Mouse (Mus musculus): ENCODE data around the gene Tmem182.

Gene Tmem182

DNA sequence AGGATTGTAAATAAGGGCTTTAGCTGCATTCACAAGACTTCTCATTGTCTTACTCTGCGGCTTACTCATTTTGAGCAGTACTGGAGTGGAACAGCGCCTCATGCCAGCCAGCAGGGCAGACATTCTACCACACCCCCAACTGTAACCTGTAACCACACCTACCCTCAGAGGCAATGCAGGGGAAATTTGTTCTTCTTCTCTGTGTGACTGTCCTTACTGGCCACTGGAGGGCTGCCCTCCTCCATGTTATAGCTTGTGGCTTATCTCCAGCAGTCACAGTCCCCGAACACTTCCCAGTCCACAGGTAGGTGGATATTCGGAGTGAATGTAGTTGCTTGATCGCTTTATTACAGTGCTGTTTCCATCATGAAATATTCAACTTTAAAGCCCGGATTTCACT is 59.6 kb downstream of the Tmem182 start:
- no peak for DNase-seq (ENCODE audit: low read depth)

DNA sequence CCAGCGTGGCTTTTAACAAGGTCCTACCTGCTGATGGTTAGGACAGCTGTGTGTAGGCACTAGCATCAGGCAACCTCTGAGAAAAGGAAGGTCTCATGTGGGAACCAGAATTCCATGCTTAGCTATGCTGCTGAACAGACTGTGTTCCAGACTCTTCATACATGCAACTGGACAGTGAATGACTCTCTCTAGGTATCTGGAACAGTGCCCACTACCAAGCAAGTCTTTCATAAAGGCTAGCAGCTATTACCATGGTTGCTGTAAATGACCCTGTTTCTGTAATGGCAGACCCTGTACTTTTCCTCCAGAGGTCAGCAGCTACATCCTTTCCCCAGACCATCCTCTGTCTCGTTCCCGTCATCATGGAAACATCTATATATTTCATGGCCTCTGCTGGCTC is 61.7 kb downstream of the Tmem182 start:
- no peak for DNase-seq (ENCODE audit: low read depth)

DNA sequence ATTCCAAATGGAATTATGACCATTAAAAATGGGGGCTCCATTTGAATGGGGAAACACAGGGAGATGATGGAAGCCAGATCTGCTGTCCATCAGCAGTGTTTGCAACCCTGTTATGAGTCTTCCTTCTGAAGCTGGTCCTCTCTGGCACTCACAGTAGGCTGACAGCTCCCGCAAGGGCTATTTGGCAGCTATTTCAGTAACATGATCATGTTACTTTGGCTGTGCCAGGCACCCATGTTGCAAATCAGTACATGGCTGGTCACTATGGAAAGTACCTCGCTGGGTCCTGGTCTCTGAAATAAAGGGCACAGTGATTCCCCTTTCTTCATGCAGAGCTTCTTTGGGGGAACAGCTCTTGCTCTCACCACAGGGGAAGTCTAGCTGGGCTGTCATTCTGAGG is 62.2 kb downstream of the Tmem182 start:
- DNase-seq (ENCODE audit: low read depth) = no peak

DNA sequence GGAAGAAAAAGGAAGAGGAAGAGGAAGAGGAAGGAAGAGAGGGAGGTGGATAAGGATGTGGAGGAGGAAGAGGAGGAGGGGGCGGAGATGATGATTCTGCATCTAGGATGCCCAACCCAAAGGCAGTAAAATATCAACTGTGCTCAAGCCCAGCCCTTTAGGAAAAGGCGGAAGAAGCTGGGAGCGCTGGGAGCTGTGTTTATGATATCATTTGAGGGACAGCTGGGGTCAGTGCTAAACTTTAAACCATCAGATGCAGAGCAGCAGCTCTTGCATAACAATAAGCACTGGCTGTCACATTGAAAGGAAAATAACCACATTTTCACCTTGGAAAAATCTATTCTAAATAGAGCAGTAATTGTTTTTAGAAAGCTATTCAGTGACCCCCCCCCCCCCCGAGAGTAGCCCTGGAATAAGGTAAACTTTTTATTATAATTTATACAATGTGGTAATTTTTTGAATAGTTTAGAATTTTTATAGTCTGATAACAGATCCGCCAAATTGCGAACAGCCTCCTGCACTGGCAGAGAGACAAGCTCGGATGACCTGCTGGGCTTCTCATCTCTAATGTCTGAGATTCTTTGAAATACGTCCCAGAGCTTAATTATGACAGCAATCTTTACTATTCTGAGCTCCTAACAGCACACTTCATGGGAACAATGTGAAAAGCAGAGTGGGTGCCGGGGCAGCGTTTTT is 68.5 kb downstream of the Tmem182 start:
- DNase-seq (ENCODE audit: low read depth) = no peak

DNA sequence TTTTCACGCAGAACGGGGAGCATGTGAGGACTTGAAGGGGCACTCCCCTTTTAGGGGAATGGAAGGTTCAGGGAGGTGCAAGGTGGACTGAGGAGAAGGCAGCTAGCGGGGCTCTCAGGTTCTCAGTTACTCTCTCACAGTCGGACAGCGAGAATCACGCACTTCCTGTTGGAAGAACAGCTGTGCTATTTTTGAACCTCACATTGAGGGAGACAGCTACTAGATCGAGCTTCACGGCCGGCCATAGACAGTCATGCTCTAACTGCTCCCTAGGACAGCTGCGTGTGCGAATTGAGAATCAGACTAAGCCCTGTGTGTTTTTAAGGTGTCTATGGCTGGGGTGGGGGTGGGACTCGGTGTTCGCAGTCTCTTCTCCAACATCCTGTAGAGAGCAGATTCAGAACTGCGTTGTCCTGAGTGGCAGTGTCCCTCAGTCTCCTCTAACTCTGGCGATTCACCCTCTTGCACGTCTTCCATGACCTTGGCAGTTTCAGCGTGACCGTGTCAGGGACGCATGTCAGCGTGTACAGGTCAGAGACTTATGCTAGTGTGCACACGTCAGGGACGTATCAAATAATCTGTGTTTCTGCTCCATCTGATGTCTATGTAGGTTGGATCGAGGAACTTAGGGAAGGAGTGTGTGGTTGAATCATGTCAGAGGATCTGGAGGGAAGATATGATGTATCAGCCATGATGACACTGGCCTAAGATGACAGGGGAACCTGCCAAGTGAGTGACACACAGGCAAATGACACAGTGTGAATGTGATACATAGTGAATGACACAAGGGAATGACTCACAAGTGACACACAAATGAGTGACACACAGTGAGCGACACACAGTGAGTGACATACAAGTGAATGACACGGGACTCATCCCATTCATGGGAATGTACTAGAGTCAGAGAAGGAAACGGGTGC is 69.3 kb downstream of the Tmem182 start:
- DNase-seq (ENCODE audit: low read depth) = no peak

DNA sequence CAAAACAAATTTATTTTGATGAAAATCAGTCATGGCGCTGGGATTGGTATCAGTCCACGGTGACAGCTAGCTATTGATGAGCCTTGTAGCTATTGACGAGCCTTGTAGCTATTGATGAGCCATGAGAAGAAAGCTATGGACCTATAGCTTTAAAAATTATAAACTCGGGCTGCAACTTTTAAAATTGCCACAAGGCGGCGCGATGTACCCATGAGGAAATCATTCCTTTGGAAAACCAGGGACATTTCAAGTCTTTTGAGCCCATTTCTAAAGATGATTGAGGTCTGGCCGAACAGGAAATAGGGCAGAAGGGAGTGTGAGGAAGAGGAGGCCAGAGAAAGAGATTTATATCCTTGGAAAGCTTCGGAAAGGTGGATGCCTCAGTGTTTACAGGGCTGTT is 73.7 kb downstream of the Tmem182 start:
- no peak for DNase-seq (ENCODE audit: low read depth)

DNA sequence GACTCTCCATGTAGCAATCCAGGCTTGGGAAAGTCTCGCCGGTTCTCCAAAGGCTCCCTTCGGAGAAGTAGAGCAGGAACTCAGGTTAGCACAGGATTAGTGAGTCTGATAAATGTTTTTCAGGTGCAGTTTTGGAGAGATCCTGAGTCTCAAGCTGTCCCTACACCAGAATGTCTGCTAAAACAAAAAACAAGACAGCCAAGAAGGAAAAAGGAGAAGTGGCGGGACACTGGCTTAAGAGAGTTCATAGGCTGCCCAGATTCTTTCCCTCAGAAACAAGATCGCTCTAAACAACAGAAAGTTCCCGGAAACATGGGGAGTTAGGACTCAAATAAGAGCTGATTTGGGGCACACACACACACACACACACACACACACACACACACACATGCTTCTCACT is 74.1 kb downstream of the Tmem182 start:
- no peak for DNase-seq (ENCODE audit: low read depth)

DNA sequence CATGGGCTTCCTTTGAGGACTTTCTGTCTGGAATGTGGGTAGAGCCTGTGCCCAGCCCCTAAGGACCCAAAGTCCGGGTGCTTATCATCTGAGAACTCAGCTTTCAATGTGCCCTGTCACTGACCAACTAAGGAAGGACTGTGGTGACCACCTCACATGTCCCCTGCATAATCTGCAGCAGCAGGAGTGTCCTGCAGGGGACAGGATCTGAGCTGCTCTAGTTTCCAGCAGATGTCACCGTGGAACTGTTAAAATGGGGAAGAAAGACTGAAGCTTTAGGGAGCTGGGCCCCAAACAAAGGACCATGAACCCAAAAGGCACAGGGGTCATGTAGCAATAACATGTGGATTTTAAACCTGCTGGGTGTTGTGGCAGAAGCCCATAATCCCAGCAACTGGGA is 75.1 kb downstream of the Tmem182 start:
- no peak for DNase-seq (ENCODE audit: low read depth)

DNA sequence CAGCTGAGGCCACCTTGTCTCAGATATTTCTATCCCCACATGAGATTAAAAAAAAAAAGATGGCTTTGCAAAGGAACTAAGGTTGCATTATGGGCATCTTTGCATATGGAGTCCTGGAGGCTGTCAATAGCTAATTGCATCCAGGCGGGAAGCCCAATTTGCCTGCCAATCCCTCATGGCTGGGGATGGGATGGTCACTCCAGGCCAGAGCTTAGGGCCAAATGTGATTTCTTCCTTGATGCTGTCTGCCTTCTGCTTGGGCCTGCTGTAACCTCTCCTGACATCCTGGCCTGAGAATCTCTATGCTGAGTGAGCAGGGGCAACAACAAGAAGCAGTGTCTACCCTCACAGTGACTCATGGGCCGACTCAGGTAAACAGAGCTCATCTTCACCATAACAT is 78.5 kb downstream of the Tmem182 start:
- no peak for DNase-seq (ENCODE audit: low read depth)

DNA sequence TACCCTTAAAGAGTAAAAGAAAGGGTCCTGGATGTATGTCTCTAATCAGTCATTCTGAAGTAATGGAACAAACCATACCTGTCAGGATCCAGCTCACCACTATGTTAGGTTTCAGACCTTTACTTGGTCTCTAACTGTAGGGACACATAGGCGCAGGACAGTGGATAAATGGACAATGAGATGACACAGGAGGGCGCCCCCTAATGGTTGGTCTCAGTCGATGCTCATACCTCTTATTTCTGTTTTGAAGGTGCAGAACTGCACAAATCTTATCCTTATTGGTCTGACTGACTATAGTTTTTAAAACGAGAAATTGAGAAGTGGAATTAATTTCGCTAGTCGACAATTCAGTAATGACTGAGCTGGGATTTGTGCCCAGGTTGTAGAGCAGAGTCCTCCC is 79.5 kb downstream of the Tmem182 start:
- no peak for DNase-seq (ENCODE audit: low read depth)

DNA sequence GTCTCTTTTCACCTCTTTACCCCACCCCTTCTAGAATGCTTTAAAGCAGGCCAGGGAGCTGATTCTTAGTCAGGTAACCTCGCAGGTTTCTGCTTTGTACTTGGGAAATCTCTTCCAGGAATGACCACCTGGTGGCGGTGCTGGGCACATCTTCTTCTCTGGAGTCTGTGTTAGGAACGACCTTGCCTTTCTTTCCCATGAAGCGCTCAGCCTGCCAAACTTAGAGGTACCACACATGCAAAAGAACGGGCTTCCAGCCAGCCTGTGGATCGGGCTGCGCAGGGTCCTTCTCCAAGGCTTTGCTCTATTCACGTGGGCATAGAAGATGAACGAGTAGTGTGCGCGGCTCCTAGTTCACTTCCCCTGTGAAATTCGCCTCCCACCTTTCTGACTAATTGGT is 82.3 kb downstream of the Tmem182 start:
- no peak for DNase-seq (ENCODE audit: low read depth)

DNA sequence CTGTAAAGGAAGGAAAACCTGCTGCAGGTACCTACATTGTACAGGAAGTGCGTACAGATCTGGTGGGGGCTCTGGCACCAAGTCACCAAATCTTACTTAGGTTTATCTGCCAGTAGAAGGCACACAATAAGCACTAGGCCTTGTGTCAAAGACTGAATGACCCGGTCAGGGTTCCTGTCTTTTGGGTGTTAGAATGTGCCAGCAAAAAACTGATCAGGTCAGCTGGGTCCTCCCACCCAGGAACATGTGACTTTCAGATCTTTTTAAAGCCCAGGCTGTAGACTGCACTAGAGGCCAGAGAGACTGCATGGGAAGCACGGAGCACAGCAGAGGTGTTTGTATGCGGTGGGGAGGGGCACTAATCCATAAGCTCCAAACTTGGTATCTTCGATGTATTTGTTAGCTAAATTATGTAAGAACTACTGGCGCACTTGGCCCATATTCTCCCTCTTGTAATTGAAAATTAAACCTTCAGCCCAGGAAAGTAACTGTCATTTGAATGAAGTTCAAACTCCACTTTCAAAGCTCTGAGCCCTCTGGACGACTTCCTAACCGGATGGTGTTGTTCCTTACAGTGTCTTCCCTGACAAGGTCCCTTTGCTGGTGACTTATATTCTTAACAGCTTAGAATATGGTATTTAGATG is 83.1 kb downstream of the Tmem182 start:
- DNase-seq (ENCODE audit: low read depth) = no peak

DNA sequence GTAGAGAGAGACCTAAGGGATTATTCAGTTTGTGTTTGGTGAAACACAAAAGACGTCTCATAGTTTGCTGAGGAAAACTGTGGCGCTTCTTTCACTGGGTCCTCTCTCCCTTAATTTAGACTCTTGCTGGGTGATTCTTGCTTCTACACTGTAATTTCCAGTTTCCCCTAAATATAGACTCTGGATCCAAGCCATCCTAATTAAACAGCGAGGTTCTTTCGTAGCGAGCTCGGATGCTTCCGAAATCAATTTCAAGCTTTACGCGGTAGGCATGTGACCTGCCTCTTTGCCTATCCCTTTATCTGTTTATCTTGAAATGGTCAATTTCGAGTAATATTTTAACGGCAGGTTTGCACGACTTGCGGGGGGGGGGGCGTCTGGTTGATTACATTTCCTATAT is 84.2 kb downstream of the Tmem182 start:
- DNase-seq (ENCODE audit: low read depth) = no peak

DNA sequence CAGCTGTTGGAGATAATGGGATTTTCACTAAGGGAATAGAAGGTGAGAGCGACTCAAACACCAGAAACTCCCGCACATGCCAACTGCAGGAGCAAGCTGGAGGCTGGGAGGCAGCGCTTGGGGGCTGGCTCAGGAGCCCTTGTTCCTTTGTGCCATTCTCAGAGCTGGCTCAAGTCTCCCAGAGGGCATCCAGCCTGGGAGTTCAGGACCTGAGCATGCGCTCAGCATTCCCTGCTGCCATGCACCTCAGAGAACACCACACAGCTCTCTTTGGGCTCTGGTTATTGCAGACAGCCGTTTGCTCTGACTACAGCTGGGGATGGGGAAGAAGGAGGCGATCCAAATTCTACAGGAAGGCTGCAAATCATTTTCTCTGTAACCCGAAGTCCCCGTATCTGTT is 84.8 kb downstream of the Tmem182 start:
- DNase-seq (ENCODE audit: low read depth) = no peak

DNA sequence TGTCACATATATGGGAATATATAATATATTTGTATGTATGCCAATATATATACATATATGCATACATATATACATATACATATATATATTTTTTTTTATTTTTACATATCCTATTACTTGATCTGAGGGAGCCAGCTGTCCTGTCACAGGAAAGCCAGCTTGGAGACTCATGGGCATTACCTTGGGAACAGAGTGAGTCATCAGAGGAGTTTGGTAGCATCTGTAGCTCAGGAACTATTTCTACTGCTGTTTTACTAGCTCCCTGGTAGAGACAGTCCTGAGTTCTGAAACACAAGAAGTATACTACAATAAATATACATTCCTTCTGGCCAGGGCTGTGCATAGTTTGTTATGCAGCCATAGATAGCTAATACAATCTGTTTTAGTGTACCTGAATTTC is 98.3 kb downstream of the Tmem182 start:
- DNase-seq (ENCODE audit: low read depth) = no peak

All from naive thymus-derived CD4-positive, alpha-beta T cell, adult 2 months (primary cell).